ENCODE assay signal across 8 mouse cellular contexts in the genomic region with DNA sequence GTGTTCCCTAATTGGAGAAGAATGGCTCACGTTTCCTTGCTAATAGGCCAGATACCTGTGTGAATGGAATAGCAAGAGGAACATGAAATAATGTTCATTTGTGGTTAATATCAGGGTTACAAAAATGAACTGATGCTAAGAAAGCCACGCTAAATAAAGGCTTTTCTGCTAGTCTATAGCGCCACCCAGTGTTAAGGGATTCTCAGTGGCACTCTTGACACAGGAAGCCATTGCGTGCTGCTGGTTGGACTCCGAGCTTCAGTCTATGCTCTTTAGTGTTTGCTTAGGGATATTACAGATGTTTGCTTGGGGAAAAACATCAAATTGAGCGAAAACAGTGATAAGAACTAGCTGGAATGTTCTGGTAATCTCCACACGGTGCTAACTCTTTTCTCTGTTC.
A peak's percentile ranks its signal among the peaks of the same experiment; 100 is the strongest.
DNase-seq lines count a peak whose midpoint lies in the region; ATAC-seq lines count a peak whose summit lies in the region.
"Had no signal": no experiment of that assay in that cellular context is flagged by ENCODE, and none has a peak within 500 bp of the region (broad histone marks: within the 10 kb centered on the region; RNA-seq: fewer than 3 reads in every experiment).

No protein-coding gene starts in this region.

- peak; percentile 57 for DNase-seq in MEL-GATA-1-ER (ENCODE audit: extremely low read depth, low read depth)
- peak; percentile 86 for DNase-seq in brain, adult 2 months (ENCODE audit: low read depth, low spot score)
- peak; percentile 45 for DNase-seq in forebrain, embryonic 10.5 days (ENCODE audit: extremely low spot score, low spot score)
- DNase-seq in left cerebral cortex, adult 11 months (ENCODE audit: low spot score) = peak; percentile 71
- DNase-seq: liver, embryonic 13.5 days had no signal

- peak; percentile 71; the same call in 1 of the 2 replicates for ATAC-seq in hindbrain, embryonic 15.5 days (ENCODE audit: low FRiP score, low read depth)
- ATAC-seq in midbrain, embryonic 16.5 days = peak; percentile 70; the same call in 1 of the 2 replicates
- no peak for ATAC-seq in monocyte, adult 5-6 weeks (replicated peaks; ENCODE audit: insufficient number of reproducible peaks, low FRiP score, low TSS enrichment, poor library complexity, severe bottlenecking)

- no peaks in the 10 kb centered on the region for H3K9me3 ChIP-seq in forebrain, embryonic 10.5 days
- H3K9me3 ChIP-seq in hindbrain, embryonic 15.5 days = no peaks in the 10 kb centered on the region
- no peaks in the 10 kb centered on the region for H3K9me3 ChIP-seq in midbrain, embryonic 16.5 days (replicated peaks; ENCODE audit: control insufficient read depth, low read length, poor library complexity, severe bottlenecking)
- H3K9me3 ChIP-seq: liver, embryonic 13.5 days had no signal

- H3K27me3 ChIP-seq in forebrain, embryonic 10.5 days (ENCODE audit: poor library complexity, severe bottlenecking) = no peaks in the 10 kb centered on the region
- no peaks in the 10 kb centered on the region for H3K27me3 ChIP-seq in hindbrain, embryonic 15.5 days
- no peaks in the 10 kb centered on the region for H3K27me3 ChIP-seq in midbrain, embryonic 16.5 days (ENCODE audit: control insufficient read depth, insufficient read depth, low read depth, low read length)
- H3K27me3 ChIP-seq: liver, embryonic 13.5 days had no signal

- no peak overlapping the region for H3K27ac ChIP-seq in forebrain, embryonic 10.5 days
- H3K27ac ChIP-seq in hindbrain, embryonic 15.5 days (replicated peaks) = no peak overlapping the region
- no peak overlapping the region for H3K27ac ChIP-seq in midbrain, embryonic 16.5 days (ENCODE audit: low read length)
- H3K27ac ChIP-seq: liver, embryonic 13.5 days had no signal

- H3K9ac ChIP-seq in hindbrain, embryonic 15.5 days = no peak overlapping the region
- no peak overlapping the region for H3K9ac ChIP-seq in midbrain, embryonic 16.5 days (ENCODE audit: low read depth, low read length)
- H3K9ac ChIP-seq: liver, embryonic 13.5 days had no signal

- no peak overlapping the region for H3K4me3 ChIP-seq in forebrain, embryonic 10.5 days
- no peak overlapping the region for H3K4me3 ChIP-seq in hindbrain, embryonic 15.5 days
- no peak overlapping the region for H3K4me3 ChIP-seq in midbrain, embryonic 16.5 days (ENCODE audit: low read depth, low read length)
- H3K4me3 ChIP-seq: liver, embryonic 13.5 days had no signal

- H3K4me1 ChIP-seq in forebrain, embryonic 10.5 days = no peaks in the 10 kb centered on the region
- no peaks in the 10 kb centered on the region; the same call in 1 of the 2 replicates for H3K4me1 ChIP-seq in hindbrain, embryonic 15.5 days (replicated peaks)
- peaks cover 5% of the 10 kb centered on the region for H3K4me1 ChIP-seq in midbrain, embryonic 16.5 days (ENCODE audit: control insufficient read depth, insufficient read depth, low read length)
- H3K4me1 ChIP-seq: liver, embryonic 13.5 days had no signal

- WGBS in forebrain, embryonic 10.5 days = 8% methylated on average over 7 of the region's 7 CpGs
- WGBS in hindbrain, embryonic 15.5 days = 6% methylated on average over 7 of the region's 7 CpGs
- WGBS in midbrain, embryonic 16.5 days = 6% methylated on average over 7 of the region's 7 CpGs

- no peak overlapping the region for H3K4me2 ChIP-seq in hindbrain, embryonic 15.5 days
- H3K4me2 ChIP-seq in midbrain, embryonic 16.5 days (ENCODE audit: low read length) = no peak overlapping the region
- H3K4me2 ChIP-seq: liver, embryonic 13.5 days had no signal

- no peaks in the 10 kb centered on the region for H3K36me3 ChIP-seq in forebrain, embryonic 10.5 days (replicated peaks)
- no peaks in the 10 kb centered on the region for H3K36me3 ChIP-seq in hindbrain, embryonic 15.5 days
- no peaks in the 10 kb centered on the region for H3K36me3 ChIP-seq in midbrain, embryonic 16.5 days (ENCODE audit: control insufficient read depth, insufficient read depth, low read length)
- H3K36me3 ChIP-seq: liver, embryonic 13.5 days had no signal
